Mouse (Mus musculus) limb, embryonic 11.5 days (tissue): ENCODE results near the gene Ivns1abp. TPM values are rescaled to one million over a fixed set of nuclear protein-coding genes. Genes with fewer than 3 reads are reported as not detected.

ENCODE experiments used
- ATAC-seq: fragments of 200-750 bp; cut with Nextera tagmentation; 2 replicates; pipeline ENCODE4 v1.8.0; 2017; ENCODE audit warnings: low read depth; ENCODE audit not compliant: insufficient number of reproducible peaks, low FRiP score, low TSS enrichment
- DNase-seq: peaks from one replicate; pipeline ENCODE4 v3.0.0-alpha.2; 2015; ENCODE audit warnings: low spot score
- H3K27ac ChIP-seq: fragments of 300-500 bp; sonication (generic); replicated peaks from 2 replicates; pipeline ENCODE4 v1.5.1; 2014; ENCODE audit warnings: low read depth, mild to moderate bottlenecking, low read length
- H3K27me3 ChIP-seq: fragments of 300-500 bp; sonication (generic); 2 replicates; pipeline ENCODE4 v1.6.1; 2014; ENCODE audit warnings: mild to moderate bottlenecking, low read length, mixed read lengths; ENCODE audit not compliant: control insufficient read depth, insufficient read depth
- H3K36me3 ChIP-seq: fragments of 300-500 bp; sonication (generic); 2 replicates; pipeline ENCODE4 v1.6.1; 2014; ENCODE audit warnings: mild to moderate bottlenecking, low read length, moderate library complexity, mixed read lengths; ENCODE audit not compliant: control insufficient read depth, insufficient read depth
- H3K4me1 ChIP-seq: fragments of 300-500 bp; sonication (generic); 2 replicates; pipeline ENCODE4 v1.6.1; 2014; ENCODE audit warnings: low read length, mixed read lengths; ENCODE audit not compliant: control insufficient read depth, insufficient read depth
- H3K4me2 ChIP-seq: fragments of 300-500 bp; sonication (generic); 2 replicates; pipeline ENCODE4 v1.6.1; 2014; ENCODE audit warnings: low read depth, mild to moderate bottlenecking, moderate library complexity; ENCODE audit not compliant: severe bottlenecking
- H3K4me3 ChIP-seq: fragments of 300-500 bp; sonication (generic); 2 replicates; pipeline ENCODE4 v1.5.1; 2014; ENCODE audit warnings: low read depth, low read length
- H3K9ac ChIP-seq: fragments of 300-500 bp; sonication (generic); 2 replicates; pipeline ENCODE4 v1.6.1; 2014; ENCODE audit warnings: mild to moderate bottlenecking, low read length
- H3K9me3 ChIP-seq: fragments of 300-500 bp; sonication (generic); 2 replicates; pipeline ENCODE4 v1.6.1; 2016; ENCODE audit warnings: low read length; ENCODE audit not compliant: control insufficient read depth
- WGBS: fragments of 180-500 bp; shearing (Covaris S2); extraction: QIAGEN DNeasy Blood & Tissue Kit; methylation state at CpG from one replicate; pipeline ENCODE4 v1.1.7; 2014; 5-methylcytosine and 5-hydroxymethylcytosine counted together
- polyA plus RNA-seq: library from polyadenylated mRNA; unstranded; fragments of >200 nt; fragmentation: Nextera tagmentation; extraction: Ambion mirVana; gene quantifications from 2 replicates; pipeline ENCODE4 v1.2.1, GENCODE M21; 2014

Gene Ivns1abp
- polyA plus RNA-seq, 1 experiment from 2014 or later = 356 TPM

DNA sequence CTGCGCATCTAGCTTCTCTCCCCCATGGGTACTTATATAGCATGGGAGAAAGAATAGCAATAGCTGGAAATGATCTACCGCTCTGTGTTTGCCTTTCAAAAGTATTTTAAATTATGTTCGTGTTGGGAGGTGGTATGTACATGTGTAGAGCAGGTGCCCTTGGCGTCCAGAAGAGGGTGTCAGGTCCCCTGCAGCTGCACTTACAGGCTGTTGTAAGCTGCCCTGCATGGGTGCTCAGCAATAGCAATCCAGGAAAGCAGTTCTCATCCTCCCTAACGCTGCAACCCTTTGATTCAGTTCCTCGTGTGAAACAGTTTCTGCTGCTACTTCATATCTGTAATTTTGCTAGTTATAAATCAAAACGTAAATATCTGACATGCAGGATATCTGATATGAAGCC lies 14.7 kb upstream of the Ivns1abp start:
- H3K27ac ChIP-seq = no peak overlapping the region
- ATAC-seq (no peak), DNase-seq (no peak)
- H3K4me3 ChIP-seq = no peak overlapping the region
- H3K4me2 ChIP-seq = no peak overlapping the region
- H3K9me3 ChIP-seq = no peaks in the 10 kb centered on the region
- no peaks in the 10 kb centered on the region for H3K36me3 ChIP-seq
- no peaks in the 10 kb centered on the region for H3K4me1 ChIP-seq
- WGBS = 76% methylated on average over 7 of the region's 7 CpGs
- H3K9ac ChIP-seq = no peak overlapping the region
- no peaks in the 10 kb centered on the region for H3K27me3 ChIP-seq

DNA sequence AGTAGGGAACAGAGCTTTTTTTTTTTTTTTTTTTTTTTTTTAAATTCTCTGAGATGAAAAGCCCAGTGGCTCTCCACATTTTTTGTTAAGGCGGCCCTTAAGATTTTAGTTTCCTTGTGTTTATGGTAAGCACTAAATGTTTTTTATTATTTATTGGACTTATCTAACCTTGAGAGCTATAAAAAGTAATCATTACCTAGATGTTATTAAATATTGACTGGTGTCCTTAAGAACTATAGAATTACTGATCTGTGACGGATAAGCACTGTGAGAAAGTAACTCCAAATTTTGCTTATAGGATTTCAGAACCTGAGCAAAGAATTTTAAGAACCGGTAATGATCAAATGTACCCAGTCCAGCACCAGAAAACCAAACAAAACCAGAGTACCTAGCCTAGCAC lies 11.5 kb upstream of the Ivns1abp start:
- Histone ChIP-seq H3K4me1 (no peaks in the 10 kb centered on the region), H3K4me3 (no peak overlapping the region), H3K9ac (no peak overlapping the region), H3K27me3 (no peaks in the 10 kb centered on the region), H3K9me3 (no peaks in the 10 kb centered on the region), H3K4me2 (no peak overlapping the region), H3K36me3 (no peaks in the 10 kb centered on the region), H3K27ac (no peak overlapping the region)
- 92% methylated on average over 3 of the region's 3 CpGs for WGBS
- DNase-seq (no peak), ATAC-seq (no peak)

DNA sequence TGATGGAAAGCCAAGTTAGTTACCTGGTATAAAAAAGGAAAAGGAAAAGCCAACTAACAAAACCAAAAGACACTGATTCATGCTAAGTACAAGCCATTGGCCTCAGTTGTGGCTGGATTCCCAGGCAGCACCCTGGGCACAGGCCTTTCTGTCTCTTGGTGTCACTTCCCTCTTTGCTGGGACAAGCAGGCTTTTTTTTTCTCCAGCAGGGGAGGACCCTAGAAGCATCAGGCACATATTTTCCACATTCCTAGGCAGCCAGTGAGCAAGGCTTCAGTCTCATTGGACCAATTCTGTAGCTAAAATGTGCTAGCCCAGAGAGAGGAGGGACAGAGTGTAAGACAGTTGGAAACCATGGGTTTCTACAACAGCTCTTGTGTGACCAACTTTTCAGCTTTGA lies 6.0 kb upstream of the Ivns1abp start:
- no peaks in the 10 kb centered on the region for H3K9me3 ChIP-seq
- no peak overlapping the region for H3K9ac ChIP-seq
- DNase-seq (no peak), ATAC-seq (no peak)
- peaks cover 3% of the 10 kb centered on the region; the same call in 1 of the 2 replicates for H3K4me1 ChIP-seq
- H3K4me2 ChIP-seq = no peak overlapping the region
- no peaks in the 10 kb centered on the region for H3K36me3 ChIP-seq
- no peak overlapping the region for H3K27ac ChIP-seq
- no peak overlapping the region for H3K4me3 ChIP-seq
- H3K27me3 ChIP-seq = no peaks in the 10 kb centered on the region

DNA sequence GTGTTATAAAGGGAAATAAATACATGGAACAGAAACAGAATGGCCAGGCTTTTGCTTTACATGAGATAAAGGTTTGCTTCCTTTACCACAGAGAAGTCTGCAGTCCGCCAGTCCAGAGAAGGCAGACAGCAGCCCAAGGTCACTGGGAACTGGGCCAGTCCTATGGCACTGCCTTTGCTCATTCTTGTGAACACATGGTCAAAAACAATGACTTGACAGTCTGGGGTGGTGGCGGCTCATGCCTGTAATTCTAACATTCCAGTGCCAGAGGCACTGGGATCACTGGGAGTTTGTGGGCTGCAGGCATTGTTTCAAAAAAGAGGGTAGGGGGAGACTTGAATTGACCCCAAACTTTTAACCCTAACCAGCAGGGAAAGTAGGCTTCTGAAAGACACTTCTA lies 5.3 kb upstream of the Ivns1abp start:
- ATAC-seq = no peak
- DNase-seq = no peak
- H3K4me1 ChIP-seq = peaks cover 6% of the 10 kb centered on the region; the same call in 1 of the 2 replicates
- H3K9me3 ChIP-seq = no peaks in the 10 kb centered on the region
- H3K27ac ChIP-seq = no peak overlapping the region
- no peaks in the 10 kb centered on the region for H3K36me3 ChIP-seq
- H3K4me3 ChIP-seq = no peak overlapping the region
- no peak overlapping the region for H3K4me2 ChIP-seq
- H3K27me3 ChIP-seq = no peaks in the 10 kb centered on the region
- H3K9ac ChIP-seq = no peak overlapping the region
- WGBS = 74% methylated on average over 2 of the region's 2 CpGs

DNA sequence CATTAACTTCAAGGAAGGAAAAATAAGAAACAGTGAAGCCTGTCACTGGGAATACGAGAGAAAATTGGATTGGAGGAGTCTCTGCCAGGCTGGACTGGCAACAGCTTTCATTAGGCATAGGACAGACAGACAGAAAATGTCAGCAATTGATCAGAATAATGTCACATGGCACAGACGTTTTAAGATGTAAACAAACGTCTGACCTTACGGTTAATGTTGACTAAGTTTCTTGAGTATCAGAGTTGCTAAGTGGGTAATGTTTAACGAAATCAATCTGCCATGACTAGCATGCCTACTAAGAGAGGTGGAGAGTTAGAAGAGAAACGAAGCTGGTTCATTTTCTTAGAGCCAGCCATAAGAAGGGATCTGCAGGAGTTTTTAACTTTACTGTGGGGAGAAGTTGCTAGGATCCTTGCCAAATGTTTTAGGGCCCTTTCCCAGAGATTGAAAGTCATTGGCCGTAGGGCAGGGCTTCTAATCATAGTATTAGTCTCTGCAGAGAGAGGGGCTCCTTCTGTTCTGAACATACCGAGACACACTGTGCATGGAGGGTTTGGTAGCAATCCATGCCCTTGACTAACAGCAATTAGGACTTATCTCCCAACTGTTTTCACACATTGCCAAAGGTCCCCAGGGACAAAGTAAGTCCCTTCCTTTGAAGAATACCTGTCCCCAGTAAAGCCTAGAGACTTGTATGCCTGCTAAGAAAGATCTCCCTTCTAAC lies 2.8 kb upstream of the Ivns1abp start:
- ATAC-seq = no peak
- Histone ChIP-seq H3K4me2 (no peak overlapping the region), H3K27me3 (no peaks in the 10 kb centered on the region), H3K9ac (no peak overlapping the region), H3K27ac (no peak overlapping the region), H3K4me1 (peaks cover 8% of the 10 kb centered on the region), H3K4me3 (no peak overlapping the region), H3K36me3 (no peaks in the 10 kb centered on the region), H3K9me3 (no peaks in the 10 kb centered on the region)
- 64% methylated on average over 8 of the region's 8 CpGs for WGBS
- DNase-seq = no peak

DNA sequence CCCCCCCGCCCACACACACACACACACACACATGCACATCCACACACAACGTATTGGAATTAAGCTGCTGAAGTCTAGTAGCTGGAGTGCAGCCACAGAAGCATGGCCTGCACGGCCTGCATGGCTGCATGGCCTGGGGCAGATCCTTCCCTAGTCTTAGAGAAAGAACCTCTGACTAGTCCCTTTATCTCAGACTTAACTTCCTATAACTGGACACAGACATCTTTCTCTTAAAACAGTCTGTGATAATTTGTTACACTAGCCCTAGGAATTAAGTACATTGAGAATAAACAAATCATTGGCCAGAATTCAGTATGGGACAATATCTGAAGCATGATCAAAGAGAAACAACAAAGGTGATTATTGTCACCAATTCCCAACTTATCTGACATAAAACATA lies 2.0 kb upstream of the Ivns1abp start:
- Histone ChIP-seq H3K4me1 (peaks cover 15% of the 10 kb centered on the region), H3K27me3 (no peaks in the 10 kb centered on the region), H3K9me3 (no peaks in the 10 kb centered on the region), H3K4me3 (no peak overlapping the region), H3K27ac (no peak overlapping the region), H3K9ac (no peak overlapping the region), H3K36me3 (no peaks in the 10 kb centered on the region), H3K4me2 (no peak overlapping the region)
- WGBS = 56% methylated on average over 3 of the region's 3 CpGs
- ATAC-seq (no peak), DNase-seq (no peak)

DNA sequence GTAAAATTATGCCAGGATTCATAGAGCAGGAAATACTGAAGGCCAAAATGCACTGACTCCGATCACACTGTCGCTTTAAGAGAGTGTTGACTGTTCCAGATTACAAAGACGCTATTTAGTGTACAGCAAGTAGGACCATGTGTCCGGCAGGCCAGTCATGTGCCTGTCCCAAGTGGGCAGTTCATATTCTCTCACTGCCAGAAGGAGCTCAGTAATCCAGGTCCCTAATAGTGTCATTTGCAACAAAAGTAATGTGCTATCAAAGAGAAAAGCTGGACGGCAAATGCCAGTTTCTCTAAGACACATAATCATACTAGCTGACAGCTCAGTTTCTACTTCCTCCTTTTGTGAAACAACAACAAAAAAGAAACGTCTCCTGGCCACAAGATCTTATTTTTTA lies 1.3 kb upstream of the Ivns1abp start:
- H3K4me1 ChIP-seq = peaks cover 15% of the 10 kb centered on the region
- no peak for ATAC-seq
- H3K9me3 ChIP-seq = no peaks in the 10 kb centered on the region
- no peaks in the 10 kb centered on the region for H3K27me3 ChIP-seq
- no peak overlapping the region for H3K4me3 ChIP-seq
- 35% methylated on average over 6 of the region's 6 CpGs for WGBS
- H3K36me3 ChIP-seq = no peaks in the 10 kb centered on the region
- H3K9ac ChIP-seq = no peak overlapping the region
- no peak for DNase-seq
- H3K27ac ChIP-seq = no peak overlapping the region
- no peak overlapping the region for H3K4me2 ChIP-seq

DNA sequence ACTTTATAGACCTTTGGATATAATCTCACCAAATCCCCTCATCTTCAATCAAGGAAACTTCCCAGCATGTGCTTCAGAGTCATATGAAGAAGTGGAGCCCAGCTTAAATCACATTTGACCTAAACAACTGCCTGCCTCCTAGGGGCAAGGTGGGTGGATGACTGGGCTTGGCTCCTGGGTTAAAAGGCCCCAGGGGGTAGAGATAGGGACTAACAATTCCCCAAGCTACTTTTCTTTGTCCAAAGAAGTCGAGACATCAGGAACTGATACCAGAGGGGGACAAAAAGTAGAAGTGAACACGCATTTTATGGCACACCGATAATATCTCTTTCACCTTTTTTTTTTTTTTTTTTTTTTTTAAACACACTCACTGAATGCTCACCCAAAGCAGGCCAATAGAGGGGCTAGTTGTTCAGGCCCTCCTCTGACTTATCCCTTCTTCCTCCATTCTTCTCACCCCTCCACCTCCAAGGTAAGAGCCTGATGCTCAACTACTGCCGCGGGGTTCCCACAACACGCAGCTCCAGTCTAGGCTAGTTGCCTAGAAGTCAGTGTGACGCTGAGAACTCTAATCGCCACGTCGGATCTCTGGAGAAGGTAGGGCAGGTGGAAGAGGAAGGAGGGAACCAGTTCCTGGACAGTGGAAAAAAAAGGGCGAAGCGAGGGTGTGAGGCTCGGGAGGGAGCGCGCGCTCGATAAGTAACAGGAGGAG lies 550 bp upstream of the Ivns1abp start:
- Histone ChIP-seq H3K27ac (no peak overlapping the region), H3K4me2 (peak overlapping the region; percentile 49), H3K4me1 (peaks cover 15% of the 10 kb centered on the region), H3K9me3 (no peaks in the 10 kb centered on the region), H3K9ac (no peak overlapping the region), H3K27me3 (no peaks in the 10 kb centered on the region), H3K36me3 (no peaks in the 10 kb centered on the region), H3K4me3 (peak overlapping the region; percentile 93)
- DNase-seq (no peak), ATAC-seq (no peak; the same call in 1 of the 2 replicates)
- WGBS = 1% methylated on average over 17 of the region's 17 CpGs
